Mouse (Mus musculus) liver, embryonic 12.5 days (tissue): ENCODE results near the gene Zfp956. TPM values are rescaled to one million over a fixed set of nuclear protein-coding genes. Genes with fewer than 3 reads are reported as not detected.
A peak's percentile ranks its signal among the peaks of the same experiment; 100 is the strongest.

ENCODE experiments used
- ATAC-seq: fragments of 200-750 bp; cut with Nextera tagmentation; 2 replicates; pipeline ENCODE4 v1.8.0; 2017; ENCODE audit warnings: moderate number of reproducible peaks, mild to moderate bottlenecking, moderate library complexity
- H3K27ac ChIP-seq: fragments of 300-500 bp; sonication (generic); 2 replicates; pipeline ENCODE4 v1.5.1; 2016; ENCODE audit warnings: mild to moderate bottlenecking
- H3K27me3 ChIP-seq: fragments of 300-500 bp; sonication (generic); replicated peaks from 2 replicates; pipeline ENCODE4 v1.6.1; 2016; ENCODE audit warnings: mild to moderate bottlenecking, moderate library complexity
- H3K36me3 ChIP-seq: fragments of 300-500 bp; sonication (generic); 2 replicates; pipeline ENCODE4 v1.6.1; 2016; ENCODE audit warnings: mild to moderate bottlenecking, moderate library complexity
- H3K4me1 ChIP-seq: fragments of 300-500 bp; sonication (generic); 2 replicates; pipeline ENCODE4 v1.6.1; 2016
- H3K4me2 ChIP-seq: fragments of 300-500 bp; sonication (generic); 2 replicates; pipeline ENCODE4 v1.6.1; 2016; ENCODE audit warnings: mild to moderate bottlenecking, moderate library complexity
- H3K4me3 ChIP-seq: fragments of 300-500 bp; sonication (generic); 2 replicates; pipeline ENCODE4 v1.5.1; 2016; ENCODE audit warnings: mild to moderate bottlenecking, moderate library complexity
- H3K9ac ChIP-seq: fragments of 300-500 bp; sonication (generic); 2 replicates; pipeline ENCODE4 v1.6.1; 2016; ENCODE audit warnings: mild to moderate bottlenecking, moderate library complexity
- H3K9me3 ChIP-seq: fragments of 300-500 bp; sonication (generic); replicated peaks from 2 replicates; pipeline ENCODE4 v1.6.1; 2016; ENCODE audit warnings: mild to moderate bottlenecking, moderate library complexity
- WGBS: fragments of 180-500 bp; shearing (Covaris S2); methylation state at CpG from one replicate; pipeline ENCODE4 v1.1.7; 2016; ENCODE audit not compliant: insufficient replicate concordance; 5-methylcytosine and 5-hydroxymethylcytosine counted together
- polyA plus RNA-seq: library from polyadenylated mRNA; unstranded; fragments of >200 nt; fragmentation: Nextera tagmentation; extraction: Ambion mirVana; gene quantifications from 2 replicates; pipeline ENCODE4 v1.2.1, GENCODE M21; 2016

Zfp956 gene
- polyA plus RNA-seq, 1 experiment from 2014 or later = 5.3 TPM

- Histone ChIP-seq H3K27ac (no peak overlapping the region), H3K9me3 (no peaks in the 10 kb centered on the region), H3K4me2 (no peak overlapping the region), H3K27me3 (no peaks in the 10 kb centered on the region), H3K36me3 (no peaks in the 10 kb centered on the region), H3K4me1 (no peaks in the 10 kb centered on the region), H3K4me3 (no peak overlapping the region), H3K9ac (no peak overlapping the region)
- 10% methylated on average over 6 of the region's 6 CpGs for WGBS
- ATAC-seq = peak; percentile 94
Measured at GRCm38 (mm10) chr6:47978897-47979368, 25.7 kb downstream of the Zfp956 start.

GRCm38 (mm10) chr6:47983936-47984335 is 30.7 kb downstream of the Zfp956 start:
- ATAC-seq = no peak
- Histone ChIP-seq H3K27ac (no peak overlapping the region), H3K9ac (no peak overlapping the region), H3K4me1 (no peaks in the 10 kb centered on the region), H3K9me3 (no peaks in the 10 kb centered on the region), H3K4me2 (no peak overlapping the region), H3K27me3 (no peaks in the 10 kb centered on the region), H3K4me3 (no peak overlapping the region), H3K36me3 (no peaks in the 10 kb centered on the region)
- 20% methylated on average over 2 of the region's 2 CpGs for WGBS

GRCm38 (mm10) chr6:47995661-47996060 is 42.5 kb downstream of the Zfp956 start:
- Histone ChIP-seq H3K36me3 (no peaks in the 10 kb centered on the region), H3K4me3 (no peak overlapping the region), H3K27ac (no peak overlapping the region), H3K9ac (no peak overlapping the region), H3K9me3 (no peaks in the 10 kb centered on the region), H3K4me1 (no peaks in the 10 kb centered on the region), H3K4me2 (no peak overlapping the region), H3K27me3 (no peaks in the 10 kb centered on the region)
- 76% methylated on average over 9 of the region's 9 CpGs for WGBS
- no peak for ATAC-seq

GRCm38 (mm10) chr6:48010727-48011126 is 57.5 kb downstream of the Zfp956 start:
- Histone ChIP-seq H3K9ac (no peak overlapping the region), H3K9me3 (no peaks in the 10 kb centered on the region), H3K4me2 (no peak overlapping the region), H3K27ac (no peak overlapping the region), H3K36me3 (no peaks in the 10 kb centered on the region), H3K4me3 (no peak overlapping the region), H3K27me3 (no peaks in the 10 kb centered on the region), H3K4me1 (peaks cover 3% of the 10 kb centered on the region)
- ATAC-seq = no peak
- WGBS = 64% methylated on average over 8 of the region's 8 CpGs

Other genes with a start within 250 kb of the Zfp956 start
- gene Pdia4, start 140.0 kb upstream of the Zfp956 start, polyA plus RNA-seq = 142 and 147 TPM in 2 replicates
- gene Zfp786, start 122.5 kb upstream of the Zfp956 start, polyA plus RNA-seq = 0.99 and 1.0 TPM in 2 replicates
- gene Zfp398, start 117.7 kb upstream of the Zfp956 start, polyA plus RNA-seq = 3.0 and 3.7 TPM in 2 replicates
- gene Zfp282, start 76.2 kb upstream of the Zfp956 start, polyA plus RNA-seq = 6.2 and 6.5 TPM in 2 replicates
- gene Zfp212, start 32.9 kb upstream of the Zfp956 start, polyA plus RNA-seq = 6.6 and 7.6 TPM in 2 replicates
- 4.9 and 5.5 TPM in 2 replicates for gene Zfp777, start 95.5 kb downstream of the Zfp956 start, polyA plus RNA-seq
- 10.4 and 10.5 TPM in 2 replicates for gene Zfp746, start 133.2 kb downstream of the Zfp956 start, polyA plus RNA-seq